Mouse (Mus musculus): Measurements from ENCODE around the gene Cpn1.

Cpn1 gene

GRCm38 (mm10) chr19:43986069-43986794, at the start of gene Cpn1:
Cpn1 (minus strand) TSS chr19:43986556.
- no peak for DNase-seq (ENCODE audit: low read depth, low spot score)

DNA sequence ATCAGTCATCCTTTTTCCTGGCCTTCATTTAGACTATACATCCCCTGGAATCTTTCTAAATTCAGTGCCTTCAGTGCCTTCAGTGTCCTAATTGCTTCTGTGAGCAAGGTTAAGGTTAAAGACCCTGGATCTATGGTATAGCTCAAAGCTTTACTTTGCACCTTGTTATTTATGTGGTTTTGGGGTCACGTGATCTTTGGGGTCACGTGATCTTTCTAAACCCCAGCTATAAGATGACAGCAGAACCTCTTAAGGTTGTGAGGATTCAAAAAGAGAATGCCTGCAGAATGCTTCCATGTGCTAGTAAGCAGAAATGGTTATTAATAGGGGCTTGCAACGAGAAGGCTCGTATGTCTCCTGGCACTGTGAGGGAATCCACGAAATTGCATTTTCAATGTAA, 47.0 kb upstream of the Cpn1 start:
- DNase-seq (ENCODE audit: low read depth, low spot score), result no peak

- no peak for DNase-seq (ENCODE audit: low read depth, low spot score)
Observed at GRCm38 (mm10) chr19:44032046-44032744, 45.8 kb upstream of the Cpn1 start.

GRCm38 (mm10) chr19:44030024-44030423, 43.7 kb upstream of the Cpn1 start:
- no peak for DNase-seq (ENCODE audit: low read depth, low spot score)

DNA sequence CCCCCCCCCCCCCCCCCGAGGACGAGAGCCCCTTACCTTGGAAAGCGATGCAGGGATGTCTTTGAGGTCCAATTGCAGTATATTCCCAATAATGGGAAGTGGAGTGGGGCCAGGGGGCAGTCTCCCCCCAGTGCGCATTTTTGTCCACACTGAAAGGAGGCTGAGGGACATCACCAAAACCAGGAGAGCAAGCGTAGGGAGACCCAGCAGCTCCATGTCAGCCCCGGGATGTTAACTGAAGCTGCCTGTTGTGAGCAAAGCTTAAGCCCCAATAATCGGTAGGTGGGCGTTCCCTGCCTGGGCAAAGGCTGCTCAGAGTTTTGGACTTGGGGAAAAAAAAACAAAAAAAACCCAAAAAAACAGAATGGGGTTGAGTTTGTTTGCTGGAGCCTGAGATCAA, 42.6 kb upstream of the Cpn1 start, which contains the start of gene Cyp2c23:
Gene Cyp2c23, minus strand, starts transcription at position 237 of the 400 bp plus-strand sequence.
- DNase-seq (ENCODE audit: low read depth, low spot score), result no peak

DNA sequence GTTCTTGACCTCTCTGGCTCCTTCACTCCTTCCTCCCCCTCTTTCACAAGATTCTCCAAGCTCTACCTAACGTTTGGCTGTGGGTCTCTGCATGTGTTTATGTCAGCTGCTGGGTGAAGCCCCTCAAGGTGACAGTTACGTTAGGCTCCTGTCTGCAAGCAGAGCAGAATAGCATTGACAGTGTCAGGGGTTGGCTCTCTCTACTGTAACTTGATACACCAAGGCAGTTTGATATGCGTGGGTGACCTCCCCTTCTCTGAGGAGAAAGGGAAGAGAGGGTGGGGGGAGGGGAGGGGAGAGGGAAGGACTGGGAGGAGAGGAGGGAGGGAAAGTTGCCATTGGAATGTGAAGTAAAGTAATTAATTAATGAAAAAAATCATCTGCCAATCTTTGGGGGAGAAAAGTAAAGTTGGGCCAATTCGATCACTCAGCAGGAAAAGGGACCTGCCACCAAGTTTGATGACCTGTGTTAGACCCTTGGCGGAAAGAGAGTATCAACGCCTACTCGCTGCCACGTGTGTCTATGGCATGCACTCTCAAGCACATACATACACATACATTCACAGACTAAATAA, 40.7 kb upstream of the Cpn1 start:
- no peak for DNase-seq (ENCODE audit: low read depth, low spot score)

GRCm38 (mm10) chr19:44024921-44025585, 38.7 kb upstream of the Cpn1 start:
- no peak for DNase-seq (ENCODE audit: low read depth, low spot score)

DNA sequence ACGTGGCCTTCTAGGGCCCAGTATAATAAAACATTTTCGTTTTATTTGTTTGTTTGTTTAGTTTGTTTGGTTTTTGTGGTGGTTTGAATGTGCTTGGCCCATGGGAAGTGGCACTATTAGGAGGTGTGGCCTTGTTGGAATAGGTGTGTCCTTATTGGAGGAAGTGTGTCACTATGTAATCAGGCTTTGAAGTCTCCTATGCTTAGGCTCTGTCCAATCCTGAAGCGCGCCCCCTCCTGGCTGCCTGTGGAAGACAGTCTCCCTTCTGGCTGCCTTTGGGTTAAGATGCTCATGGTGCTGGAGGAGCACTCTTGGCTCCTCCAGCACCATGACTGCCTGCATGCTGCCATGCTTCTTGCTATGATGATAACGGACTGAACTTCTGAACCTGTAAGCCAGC, 36.7 kb upstream of the Cpn1 start:
- DNase-seq (ENCODE audit: low read depth, low spot score), result no peak

- no peak for DNase-seq (ENCODE audit: low read depth, low spot score)
Observed at GRCm38 (mm10) chr19:44021502-44021901, 35.1 kb upstream of the Cpn1 start.

- DNase-seq (ENCODE audit: low read depth, low spot score), result no peak
Observed at GRCm38 (mm10) chr19:44019739-44020138, 33.4 kb upstream of the Cpn1 start.

GRCm38 (mm10) chr19:44013862-44014261, 27.5 kb upstream of the Cpn1 start:
- DNase-seq (ENCODE audit: low read depth, low spot score), result no peak

DNA sequence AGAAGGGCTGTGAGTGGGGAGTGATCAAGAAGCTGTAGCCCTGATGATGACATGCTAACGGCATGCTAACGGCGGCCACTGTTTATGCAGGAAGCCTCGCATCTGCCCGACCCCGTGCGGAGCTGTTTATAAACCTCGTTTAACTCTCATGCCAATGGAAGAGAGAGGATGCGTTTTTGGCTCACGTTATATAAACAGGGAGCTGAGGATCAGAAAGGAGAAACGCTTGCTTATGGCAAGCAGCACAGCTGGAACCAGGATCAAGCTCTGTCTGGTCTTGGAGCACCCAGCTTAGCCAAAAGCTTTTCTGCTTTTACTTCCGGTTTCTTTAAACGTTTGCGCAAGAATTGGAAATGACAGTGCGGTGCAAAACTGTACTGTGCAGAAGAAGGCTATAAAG, 22.4 kb upstream of the Cpn1 start:
- DNase-seq (ENCODE audit: low read depth, low spot score), result no peak

DNA sequence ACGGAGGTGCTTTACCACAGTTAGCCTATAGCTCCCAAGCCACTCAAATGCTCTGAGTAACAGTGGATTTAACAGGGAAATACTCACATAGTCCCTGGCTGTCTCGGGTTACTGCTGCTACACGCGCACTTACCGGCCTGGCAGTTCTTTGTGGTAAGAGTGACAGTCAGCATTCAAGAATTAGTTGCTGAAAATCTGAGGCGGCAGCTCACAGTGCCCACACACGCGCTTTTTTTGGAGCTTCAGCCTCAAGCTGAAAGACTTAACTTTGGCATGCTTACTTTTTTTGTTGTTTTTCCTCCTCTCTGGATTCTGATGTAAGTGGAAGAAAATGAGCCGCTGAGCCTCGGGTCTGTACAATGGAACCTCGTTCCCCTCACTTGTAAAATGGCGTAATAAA, 20.8 kb upstream of the Cpn1 start:
- no peak for DNase-seq (ENCODE audit: low read depth, low spot score)

- DNase-seq (ENCODE audit: low read depth, low spot score), result no peak
Observed at GRCm38 (mm10) chr19:44005025-44005424, 18.7 kb upstream of the Cpn1 start.

DNA sequence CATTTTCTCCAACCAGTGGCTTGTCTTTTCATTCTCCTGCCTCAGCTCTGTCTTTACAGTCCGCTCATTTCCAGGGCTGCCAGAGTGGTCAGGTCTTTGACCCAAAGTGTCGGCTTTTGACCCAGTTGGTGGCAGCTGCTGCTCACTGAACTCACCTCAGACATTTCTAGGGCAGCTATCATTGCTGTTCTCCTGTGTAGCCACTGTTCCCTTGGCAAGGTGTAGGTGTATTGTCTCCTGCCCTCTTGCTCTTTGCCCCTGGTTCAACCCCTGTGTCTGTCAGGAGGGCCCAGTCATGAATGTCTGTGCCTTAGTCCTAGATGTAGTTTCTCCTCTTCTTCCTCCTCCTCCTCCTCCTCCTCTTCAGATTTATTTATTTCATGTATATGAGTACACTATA, 17.9 kb upstream of the Cpn1 start:
- no peak for DNase-seq (ENCODE audit: low read depth, low spot score)

- no peak for DNase-seq (ENCODE audit: low read depth, low spot score)
Observed at GRCm38 (mm10) chr19:44000720-44001119, 14.4 kb upstream of the Cpn1 start.

DNA sequence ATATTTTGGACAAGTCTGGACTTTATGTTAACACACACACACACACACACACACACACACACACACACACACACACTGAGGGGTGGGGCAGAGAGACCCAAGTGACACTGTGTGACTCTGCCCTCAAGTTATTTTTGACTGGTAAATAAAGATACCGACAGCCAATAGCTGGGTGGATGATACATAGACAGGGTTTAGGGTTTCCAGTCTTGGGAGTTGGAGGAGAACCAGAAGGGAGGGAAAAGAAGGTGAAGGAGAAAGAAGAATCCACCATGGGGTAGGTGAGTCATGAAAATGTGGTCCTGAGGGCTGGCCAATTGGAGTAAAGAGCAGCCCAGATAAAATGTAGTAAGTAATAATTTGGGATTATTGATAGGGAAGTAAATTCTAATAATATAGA, 13.7 kb upstream of the Cpn1 start:
- no peak for DNase-seq (ENCODE audit: low read depth, low spot score)

DNA sequence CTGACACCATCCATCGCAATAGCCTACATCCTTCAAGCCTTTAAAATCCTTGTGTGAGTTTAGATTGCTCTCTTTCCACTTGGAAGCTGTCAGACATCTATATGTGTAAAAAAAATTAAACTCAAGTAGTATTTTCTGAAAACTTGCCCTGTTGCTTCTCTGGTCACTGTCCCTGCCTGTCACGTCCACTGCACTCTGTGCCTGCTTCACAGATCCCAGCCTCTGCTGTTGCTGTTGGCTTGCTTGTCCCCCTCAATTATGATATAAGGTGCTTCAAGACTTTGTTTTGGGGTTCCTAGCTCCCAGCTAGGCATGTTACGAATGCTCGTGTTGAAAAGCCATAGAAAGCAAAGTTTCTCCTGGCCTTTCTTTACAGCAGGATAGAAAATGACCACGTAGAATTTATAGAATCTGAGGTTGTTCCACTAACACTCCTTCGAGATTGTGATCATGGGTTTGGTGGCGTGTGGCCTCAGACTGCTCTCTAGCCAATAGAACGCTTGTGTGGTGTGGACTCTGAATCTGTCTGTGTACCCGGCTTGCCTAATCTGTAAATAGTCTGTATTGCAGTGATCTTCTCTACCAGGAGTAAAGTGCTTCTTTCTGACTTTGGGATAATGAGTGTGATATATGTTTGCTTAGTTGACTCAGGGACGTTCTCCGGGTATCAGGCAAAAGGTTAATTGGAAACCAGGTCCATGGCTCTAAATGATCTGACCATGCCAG, 12.6 kb upstream of the Cpn1 start:
- no peak for DNase-seq (ENCODE audit: low read depth, low spot score)

GRCm38 (mm10) chr19:43998101-43998500, 11.7 kb upstream of the Cpn1 start:
- DNase-seq (ENCODE audit: low read depth, low spot score), result no peak

- DNase-seq (ENCODE audit: low read depth, low spot score), result no peak
Observed at GRCm38 (mm10) chr19:43995427-43995826, 9.1 kb upstream of the Cpn1 start.

DNA sequence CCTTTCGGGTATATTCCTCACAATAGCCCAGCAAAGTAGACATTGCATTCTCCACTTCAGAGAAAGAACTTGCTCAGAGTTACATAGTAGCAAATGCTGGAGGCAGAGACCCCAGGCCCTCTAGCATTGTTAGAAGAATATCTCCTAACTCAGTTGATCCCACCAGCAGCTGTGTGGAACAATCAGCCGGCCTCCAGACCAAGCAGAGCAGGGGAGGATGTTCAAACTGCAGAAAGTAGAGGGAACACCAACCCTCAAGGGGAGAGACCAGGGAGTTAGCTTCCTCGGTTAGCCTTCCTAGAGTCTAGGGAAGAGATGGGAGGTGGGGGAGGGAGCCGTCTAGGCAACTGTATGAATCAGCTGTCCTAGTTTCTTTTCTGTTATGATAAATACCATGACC, 6.1 kb upstream of the Cpn1 start:
- no peak for DNase-seq (ENCODE audit: low read depth, low spot score)

DNA sequence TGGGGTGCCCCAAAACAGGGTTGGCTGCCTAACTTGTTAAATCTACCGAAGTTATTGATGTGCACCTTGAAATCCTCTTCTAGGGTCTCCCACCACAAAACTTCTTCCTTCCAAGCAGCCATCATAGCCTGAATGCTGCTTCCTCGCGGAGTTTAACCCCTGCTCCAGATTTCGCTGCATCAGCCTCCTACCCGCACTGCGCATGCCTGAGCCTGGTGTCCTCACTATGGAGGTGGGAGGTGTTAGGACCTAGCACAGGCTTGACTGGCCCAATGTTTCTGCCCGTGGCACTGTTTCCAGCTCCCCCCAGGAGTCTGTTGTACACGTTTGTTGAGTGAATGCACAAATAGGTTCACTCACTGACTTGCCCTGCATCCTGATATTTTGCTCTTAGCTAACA, 4.0 kb upstream of the Cpn1 start:
- DNase-seq (ENCODE audit: low read depth, low spot score), result no peak
